In genomic region chr16:49807419-49807841, GRCm38 (mm10) we compare ENCODE assay signal across 13 mouse cellular contexts. TPM values are rescaled to one million over a fixed set of nuclear protein-coding genes. Genes with fewer than 3 reads are reported as not detected.
DNase-seq lines count a peak whose midpoint lies in the region; ATAC-seq lines count a peak whose summit lies in the region.
"Had no signal": no experiment of that assay in that cellular context is flagged by ENCODE, and none has a peak within 500 bp of the region (broad histone marks: within the 10 kb centered on the region; RNA-seq: fewer than 3 reads in every experiment).

No protein-coding gene starts in this region.

- H3K27ac ChIP-seq in liver, embryonic 13.5 days, result peak overlapping the region; percentile 53
- H3K27ac ChIP-seq: stomach, postnatal 0 days had no signal

- no peak overlapping the region for H3K4me3 ChIP-seq in liver, embryonic 13.5 days (replicated peaks)

- H3K36me3 ChIP-seq in liver, embryonic 13.5 days, result no peaks in the 10 kb centered on the region

- 35% methylated on average over 7 of the region's 7 CpGs for WGBS in liver, embryonic 13.5 days (ENCODE audit: insufficient replicate concordance)

- DNase-seq in adrenal gland, adult (ENCODE audit: inconsistent age in 2 of 2, low spot score in 1 of 2), result peak; percentile 28 to 82
- no peak for DNase-seq in adrenal gland, postnatal 25 days
- DNase-seq in 3T3-L1 (ENCODE audit: low read depth, low spot score), result peak; percentile 46
- DNase-seq in adipocyte (ENCODE audit: low spot score), result peak; percentile 9
- DNase-seq in liver, embryonic 13.5 days, result no peak
- no peak for DNase-seq in kidney, postnatal 36 days
- no peak for DNase-seq in urinary bladder, postnatal 36 days (ENCODE audit: low spot score in 2 of 2)
- no peak for DNase-seq in lung, postnatal 14 days
- DNase-seq: cerebellum, adult 8-10 months; lung, postnatal 36 days had no signal

- H3K9me3 ChIP-seq in liver, embryonic 13.5 days (replicated peaks), result no peaks in the 10 kb centered on the region

- peak; percentile 55; the same call in 1 of the 2 replicates for ATAC-seq in liver, embryonic 13.5 days (ENCODE audit: low read depth)
- ATAC-seq: intestine, postnatal 0 days had no signal

- 0 out of 2 replicates have a peak overlapping the region, but pooled peaks have one; percentile 22 for H3K9ac ChIP-seq in liver, embryonic 13.5 days

- peaks cover 62% of the 10 kb centered on the region for H3K4me1 ChIP-seq in liver, embryonic 13.5 days (replicated peaks)

- H3K4me2 ChIP-seq in liver, embryonic 13.5 days, result no peak overlapping the region
- H3K4me2 ChIP-seq: heart, embryonic 11.5 days had no signal

- no peaks in the 10 kb centered on the region for H3K27me3 ChIP-seq in liver, embryonic 13.5 days

RNA-seq across cellular contexts. Expression of gene Cd47, which starts 7.1 kb away (rescaled TPM):
- total RNA-seq in adrenal gland, postnatal 25 days (2021), result 175 and 220 TPM in 2 replicates
- 301 and 344 TPM in 2 replicates for polyA plus RNA-seq in liver, embryonic 13.5 days (2015; fragmentation: Nextera tagmentation; extraction: Ambion mirVana)

Comparison
In these comparisons a context has a peak if more than half of its experiments do, and no peak if none do; other contexts are left out.
1. DNase-seq: peak in adrenal gland, adult (2 of 2), 3T3-L1 (single experiment) and adipocyte (single experiment); none in adrenal gland, postnatal 25 days (single experiment), liver, embryonic 13.5 days (single experiment), kidney, postnatal 36 days (0 of 2), urinary bladder, postnatal 36 days (0 of 2) and lung, postnatal 14 days (single experiment).